Mouse (Mus musculus) heart, embryonic 13.5 days (tissue): Measurements from ENCODE around the gene Ranbp10. TPM values are rescaled to one million over a fixed set of nuclear protein-coding genes. Genes with fewer than 3 reads are reported as not detected.
"Not testable (repeated sequence)": the region's sequence is repeated elsewhere in the genome, so short reads cannot be mapped to it uniquely, and the experiment has no call there.

Experiments used
- ATAC-seq: fragments of 200-750 bp; cut with Nextera tagmentation; 2 replicates; pipeline ENCODE4 v1.8.0; 2017; ENCODE audit warnings: moderate TSS enrichment; ENCODE audit not compliant: insufficient number of reproducible peaks, low FRiP score, low TSS enrichment; ENCODE audit errors: extremely low read depth
- H3K27ac ChIP-seq: fragments of 300-500 bp; sonication (generic); replicated peaks from 2 replicates; pipeline ENCODE4 v1.5.1; 2015; ENCODE audit warnings: moderate library complexity, mild to moderate bottlenecking, inconsistent platforms
- H3K27me3 ChIP-seq: fragments of 300-500 bp; sonication (generic); replicated peaks from 2 replicates; pipeline ENCODE4 v1.6.1; 2015; ENCODE audit warnings: mild to moderate bottlenecking, inconsistent platforms
- H3K36me3 ChIP-seq: fragments of 300-500 bp; sonication (generic); 2 replicates; pipeline ENCODE4 v1.6.1; 2015; ENCODE audit warnings: mild to moderate bottlenecking, inconsistent platforms
- H3K4me1 ChIP-seq: fragments of 300-500 bp; sonication (generic); 2 replicates; pipeline ENCODE4 v1.6.1; 2015; ENCODE audit warnings: inconsistent platforms
- H3K4me2 ChIP-seq: fragments of 300-500 bp; sonication (generic); 2 replicates; pipeline ENCODE4 v1.6.1; 2015; ENCODE audit warnings: inconsistent platforms, mild to moderate bottlenecking, moderate library complexity
- H3K4me3 ChIP-seq: fragments of 300-500 bp; sonication (generic); 2 replicates; pipeline ENCODE4 v1.5.1; 2015; ENCODE audit warnings: moderate library complexity, mild to moderate bottlenecking, inconsistent platforms
- H3K9ac ChIP-seq: fragments of 300-500 bp; sonication (generic); 2 replicates; pipeline ENCODE4 v1.6.1; 2015; ENCODE audit warnings: inconsistent platforms, mild to moderate bottlenecking, moderate library complexity
- H3K9me3 ChIP-seq: fragments of 300-500 bp; sonication (generic); 2 replicates; pipeline ENCODE4 v1.6.1; 2016; ENCODE audit warnings: inconsistent platforms
- WGBS: fragments of 180-500 bp; shearing (Covaris S2); methylation state at CpG from one replicate; pipeline ENCODE4 v1.1.7; 2015; ENCODE audit warnings: mixed read lengths; 5-methylcytosine and 5-hydroxymethylcytosine counted together
- polyA plus RNA-seq: library from polyadenylated mRNA; unstranded; fragments of >200 nt; fragmentation: Nextera tagmentation; extraction: Ambion mirVana; gene quantifications from 2 replicates; pipeline ENCODE4 v1.2.1, GENCODE M21; 2015

The Ranbp10 gene
- polyA plus RNA-seq, 1 experiment from 2014 or later, result 9.8 TPM

DNA sequence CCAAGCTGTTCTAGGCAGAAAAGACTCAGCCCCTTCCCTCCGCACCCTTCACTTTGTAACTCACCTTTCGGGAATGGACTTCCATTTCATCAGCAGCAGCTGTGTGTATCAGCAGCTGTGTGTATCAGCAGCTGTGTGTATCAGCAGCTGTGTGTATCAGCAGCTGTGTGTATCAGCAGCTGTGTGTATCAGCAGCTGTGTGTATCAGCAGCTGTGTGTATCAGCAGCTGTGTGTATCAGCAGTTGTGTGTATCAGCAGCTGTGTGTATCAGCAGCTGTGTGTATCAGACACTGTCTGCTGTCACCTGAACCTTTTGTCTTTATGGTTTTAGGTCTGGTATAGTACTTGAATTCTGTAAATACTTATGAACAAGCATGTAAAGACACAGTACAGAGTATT lies 6.6 kb upstream of the Ranbp10 start:
- H3K4me2 ChIP-seq, ATAC-seq: not testable (repeated sequence)

DNA sequence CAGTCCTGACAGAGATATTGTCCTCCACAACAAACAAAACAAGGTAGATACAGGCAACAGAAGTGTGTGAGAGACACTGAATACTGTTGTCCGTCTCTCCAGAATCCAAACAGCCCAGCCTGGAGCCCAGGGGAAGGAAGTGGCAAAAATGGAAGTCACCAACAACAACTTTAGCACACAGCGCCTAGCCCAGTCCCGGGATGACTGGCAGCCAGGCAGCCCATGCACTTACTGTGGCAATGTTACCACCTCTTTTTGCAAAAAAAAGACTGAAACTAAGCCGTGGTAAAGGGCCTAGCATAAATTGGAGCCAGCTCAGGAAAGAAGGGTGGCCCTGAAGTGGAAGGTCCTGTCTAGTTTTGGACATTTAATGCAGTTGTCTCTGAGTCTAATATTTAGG lies 771 bp downstream of the Ranbp10 start:
- Histone ChIP-seq H3K4me3 (peak overlapping the region; percentile 81), H3K36me3 (peaks cover 42% of the 10 kb centered on the region), H3K4me1 (peaks cover 23% of the 10 kb centered on the region), H3K27ac (peak overlapping the region; percentile 71), H3K4me2 (peak overlapping the region; percentile 97), H3K9me3 (no peaks in the 10 kb centered on the region), H3K9ac (peak overlapping the region; percentile 92), H3K27me3 (no peaks in the 10 kb centered on the region; the same call in 1 of the 2 replicates)
- WGBS, result 4% methylated on average over 4 of the region's 4 CpGs
- no peak for ATAC-seq

More for the DNA sequence above, 6.6 kb upstream of the Ranbp10 start:
- not testable (repeated sequence) for H3K36me3 ChIP-seq, H3K27me3 ChIP-seq, H3K9me3 ChIP-seq, H3K4me1 ChIP-seq, H3K27ac ChIP-seq, H3K4me3 ChIP-seq, H3K9ac ChIP-seq
- WGBS, result 75% methylated on average over 2 of the region's 2 CpGs

DNA sequence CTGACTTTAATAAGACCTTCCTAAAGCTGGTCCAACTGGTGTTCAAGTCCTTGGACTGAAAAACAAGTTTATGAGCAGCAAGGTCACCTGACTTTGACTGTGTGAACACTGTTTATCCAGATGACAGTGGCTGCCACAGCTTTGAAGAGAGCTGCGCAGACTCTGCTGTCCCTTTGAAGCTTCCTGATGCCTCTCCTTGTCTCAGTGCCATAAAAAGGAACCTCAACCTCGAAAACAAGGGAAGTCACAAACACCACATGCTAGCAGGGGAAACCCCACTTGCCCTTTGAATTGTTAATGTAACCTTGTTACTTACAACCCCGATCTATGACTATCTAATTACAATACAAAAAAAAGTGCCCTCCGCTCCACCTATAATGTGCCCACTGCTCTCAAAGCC lies 1.6 kb downstream of the Ranbp10 start:
- H3K27me3 ChIP-seq, result no peaks in the 10 kb centered on the region; the same call in 1 of the 2 replicates
- peaks cover 30% of the 10 kb centered on the region for H3K4me1 ChIP-seq
- H3K4me2 ChIP-seq, result peak overlapping the region; percentile 97
- H3K27ac ChIP-seq, result peak overlapping the region; percentile 71; the same call in 1 of the 2 replicates
- no peak for ATAC-seq
- WGBS, result 83% methylated on average over 4 of the region's 4 CpGs
- H3K9ac ChIP-seq, result peak overlapping the region; percentile 92
- peaks cover 50% of the 10 kb centered on the region for H3K36me3 ChIP-seq
- H3K9me3 ChIP-seq, result no peaks in the 10 kb centered on the region
- peak overlapping the region; percentile 81 for H3K4me3 ChIP-seq

DNA sequence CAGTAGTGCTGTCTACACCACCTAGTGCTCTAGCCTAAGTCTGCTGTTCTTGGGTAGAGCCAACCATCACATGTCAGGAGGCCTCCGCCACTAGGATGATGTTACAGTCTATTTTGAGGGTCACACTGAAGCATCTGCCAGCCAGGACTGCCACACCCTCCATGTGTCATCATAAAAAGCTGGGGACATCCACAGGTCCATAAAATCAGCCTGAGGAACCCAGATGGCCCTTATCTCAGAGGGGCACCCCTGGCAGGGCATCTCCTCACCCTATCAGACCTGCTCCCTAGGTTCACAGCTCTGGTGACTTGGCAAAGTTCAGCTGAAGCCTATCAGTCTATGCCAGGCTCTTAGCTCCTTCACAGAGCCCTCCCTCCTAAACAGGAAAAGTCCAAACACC lies 6.2 kb downstream of the Ranbp10 start:
- ATAC-seq, result peak; percentile 82
- Histone ChIP-seq H3K9me3 (no peaks in the 10 kb centered on the region), H3K4me2 (peak overlapping the region; percentile 97), H3K27ac (peak overlapping the region; percentile 50; the same call in 1 of the 2 replicates), H3K27me3 (no peaks in the 10 kb centered on the region), H3K4me1 (peaks cover 23% of the 10 kb centered on the region), H3K4me3 (peak overlapping the region; percentile 24; the same call in 1 of the 2 replicates), H3K36me3 (peaks cover 68% of the 10 kb centered on the region), H3K9ac (no peak overlapping the region)
- WGBS, result 63% methylated on average over 1 of the region's 1 CpGs

DNA sequence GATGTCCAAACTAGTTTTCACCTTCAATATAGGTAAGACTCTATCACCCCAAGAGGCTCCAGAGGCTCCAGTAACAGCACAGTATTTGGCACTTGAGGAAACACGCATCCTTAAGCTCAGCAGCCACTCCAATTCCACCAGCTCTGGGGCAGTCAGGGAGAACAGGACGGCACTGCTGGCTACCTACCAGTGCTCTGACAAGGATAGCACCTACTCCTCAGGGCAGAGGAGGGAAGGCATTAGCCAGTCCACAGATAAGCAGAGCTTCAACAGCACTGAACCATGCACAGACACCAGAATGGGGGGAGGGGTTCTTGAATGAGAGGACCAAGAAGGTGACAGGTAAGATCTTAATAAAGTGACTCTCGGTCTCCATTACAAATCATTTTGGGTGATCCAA lies 7.5 kb downstream of the Ranbp10 start:
- peaks cover 13% of the 10 kb centered on the region for H3K4me1 ChIP-seq
- no peaks in the 10 kb centered on the region for H3K9me3 ChIP-seq
- peak overlapping the region; percentile 97 for H3K4me2 ChIP-seq
- peak overlapping the region; percentile 24 for H3K4me3 ChIP-seq
- 78% methylated on average over 3 of the region's 3 CpGs for WGBS
- no peaks in the 10 kb centered on the region for H3K27me3 ChIP-seq
- H3K36me3 ChIP-seq, result peaks cover 60% of the 10 kb centered on the region
- H3K9ac ChIP-seq, result peak overlapping the region; percentile 47; the same call in 1 of the 2 replicates
- no peak overlapping the region for H3K27ac ChIP-seq
- no peak for ATAC-seq

GRCm38 (mm10) chr8:105813241-105813640 lies 13.9 kb downstream of the Ranbp10 start:
- H3K9ac ChIP-seq, result no peak overlapping the region
- 89% methylated on average over 6 of the region's 6 CpGs for WGBS
- no peaks in the 10 kb centered on the region for H3K9me3 ChIP-seq
- no peak overlapping the region for H3K27ac ChIP-seq
- peaks cover 20% of the 10 kb centered on the region for H3K36me3 ChIP-seq
- H3K4me3 ChIP-seq, result no peak overlapping the region
- no peaks in the 10 kb centered on the region for H3K27me3 ChIP-seq
- peaks cover 30% of the 10 kb centered on the region for H3K4me1 ChIP-seq
- no peak overlapping the region; the same call in 1 of the 2 replicates for H3K4me2 ChIP-seq
- no peak for ATAC-seq

GRCm38 (mm10) chr8:105812511-105812910 lies 14.6 kb downstream of the Ranbp10 start:
- no peak for ATAC-seq
- H3K4me3 ChIP-seq, result no peak overlapping the region

GRCm38 (mm10) chr8:105811543-105811942 lies 15.6 kb downstream of the Ranbp10 start:
- Histone ChIP-seq H3K9ac (no peak overlapping the region), H3K27ac (peak overlapping the region; percentile 34; the same call in 1 of the 2 replicates), H3K4me1 (peaks cover 42% of the 10 kb centered on the region), H3K9me3 (no peaks in the 10 kb centered on the region), H3K4me2 (peak overlapping the region; percentile 13; the same call in 1 of the 2 replicates), H3K4me3 (no peak overlapping the region), H3K27me3 (no peaks in the 10 kb centered on the region), H3K36me3 (peaks cover 18% of the 10 kb centered on the region)
- no peak for ATAC-seq
- 68% methylated on average over 3 of the region's 3 CpGs for WGBS

More at GRCm38 (mm10) chr8:105812511-105812910, 14.6 kb downstream of the Ranbp10 start:
- peaks cover 18% of the 10 kb centered on the region for H3K36me3 ChIP-seq
- peak overlapping the region; percentile 13; the same call in 1 of the 2 replicates for H3K4me2 ChIP-seq
- no peaks in the 10 kb centered on the region for H3K9me3 ChIP-seq
- H3K9ac ChIP-seq, result no peak overlapping the region
- H3K4me1 ChIP-seq, result peaks cover 38% of the 10 kb centered on the region
- no peak overlapping the region for H3K27ac ChIP-seq
- H3K27me3 ChIP-seq, result no peaks in the 10 kb centered on the region
- WGBS, result 78% methylated on average over 5 of the region's 5 CpGs

GRCm38 (mm10) chr8:105811061-105811460 lies 16.1 kb downstream of the Ranbp10 start:
- ATAC-seq, result no peak
- H3K9me3 ChIP-seq, result no peaks in the 10 kb centered on the region
- peaks cover 44% of the 10 kb centered on the region for H3K4me1 ChIP-seq
- no peak overlapping the region for H3K9ac ChIP-seq
- no peak overlapping the region for H3K27ac ChIP-seq
- H3K27me3 ChIP-seq, result no peaks in the 10 kb centered on the region
- peaks cover 18% of the 10 kb centered on the region for H3K36me3 ChIP-seq
- 69% methylated on average over 10 of the region's 10 CpGs for WGBS
- H3K4me3 ChIP-seq, result no peak overlapping the region
- peak overlapping the region; percentile 13; the same call in 1 of the 2 replicates for H3K4me2 ChIP-seq

- no peak for ATAC-seq
- Histone ChIP-seq H3K4me3 (0 out of 2 replicates have a peak overlapping the region, but pooled peaks have one; percentile 9), H3K9ac (0 out of 2 replicates have a peak overlapping the region, but pooled peaks have one; percentile 7), H3K9me3 (no peaks in the 10 kb centered on the region), H3K27ac (peak overlapping the region; percentile 32; the same call in 1 of the 2 replicates), H3K27me3 (no peaks in the 10 kb centered on the region), H3K4me2 (peak overlapping the region; percentile 32), H3K36me3 (peaks cover 19% of the 10 kb centered on the region), H3K4me1 (peaks cover 44% of the 10 kb centered on the region)
- WGBS, result 78% methylated on average over 6 of the region's 6 CpGs
Observed at GRCm38 (mm10) chr8:105810245-105810786, 16.8 kb downstream of the Ranbp10 start.

DNA sequence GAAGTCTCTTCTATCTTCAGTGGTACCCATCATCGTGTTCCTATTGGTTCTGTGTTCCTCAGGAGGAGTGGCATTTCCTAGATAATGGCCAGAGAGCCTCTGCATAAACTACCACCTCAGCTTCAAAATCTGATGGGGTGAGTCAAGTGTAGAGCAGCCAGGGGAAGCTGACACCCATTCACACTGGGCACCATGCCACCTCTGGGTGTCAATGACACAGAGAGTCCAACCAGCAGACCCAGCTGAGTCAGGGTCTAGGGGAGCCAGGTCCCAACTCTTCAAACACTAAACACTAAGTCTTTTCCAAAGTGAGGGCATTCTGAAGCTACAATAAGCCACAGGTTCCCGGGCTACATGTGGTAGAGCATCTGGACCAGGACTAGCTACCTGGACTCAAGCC lies 18.7 kb downstream of the Ranbp10 start:
- Histone ChIP-seq H3K4me2 (no peak overlapping the region), H3K9ac (no peak overlapping the region), H3K27me3 (no peaks in the 10 kb centered on the region), H3K4me1 (peaks cover 44% of the 10 kb centered on the region), H3K27ac (no peak overlapping the region), H3K4me3 (no peak overlapping the region), H3K9me3 (no peaks in the 10 kb centered on the region), H3K36me3 (peaks cover 30% of the 10 kb centered on the region)
- no peak for ATAC-seq
- 87% methylated on average over 2 of the region's 2 CpGs for WGBS

DNA sequence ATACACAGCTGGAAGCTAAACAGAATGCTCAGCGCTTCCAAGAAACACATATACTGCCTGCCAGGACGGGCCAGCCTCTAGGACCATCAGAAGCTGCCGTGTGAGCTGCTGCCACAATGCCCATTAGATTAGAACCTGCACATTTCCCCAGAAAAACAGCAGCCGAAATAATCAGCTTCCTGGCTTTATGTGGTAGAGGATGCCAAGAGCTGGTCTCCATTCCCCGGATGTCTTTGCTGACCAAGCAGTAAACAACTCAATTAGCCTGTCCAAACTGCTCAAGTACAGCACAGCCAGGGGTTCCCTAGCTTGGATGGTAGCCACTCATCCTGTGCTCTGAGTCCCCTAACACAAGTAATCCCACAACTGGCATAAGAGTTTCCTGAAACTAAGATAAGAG lies 19.4 kb downstream of the Ranbp10 start:
- H3K9me3 ChIP-seq, result no peaks in the 10 kb centered on the region
- no peak overlapping the region for H3K27ac ChIP-seq
- peaks cover 25% of the 10 kb centered on the region for H3K36me3 ChIP-seq
- peaks cover 44% of the 10 kb centered on the region for H3K4me1 ChIP-seq
- 68% methylated on average over 5 of the region's 5 CpGs for WGBS
- H3K4me2 ChIP-seq, result peak overlapping the region; percentile 2; the same call in 1 of the 2 replicates
- H3K9ac ChIP-seq, result no peak overlapping the region
- no peak for ATAC-seq
- no peak overlapping the region for H3K4me3 ChIP-seq
- H3K27me3 ChIP-seq, result no peaks in the 10 kb centered on the region
